In the genomic region with DNA sequence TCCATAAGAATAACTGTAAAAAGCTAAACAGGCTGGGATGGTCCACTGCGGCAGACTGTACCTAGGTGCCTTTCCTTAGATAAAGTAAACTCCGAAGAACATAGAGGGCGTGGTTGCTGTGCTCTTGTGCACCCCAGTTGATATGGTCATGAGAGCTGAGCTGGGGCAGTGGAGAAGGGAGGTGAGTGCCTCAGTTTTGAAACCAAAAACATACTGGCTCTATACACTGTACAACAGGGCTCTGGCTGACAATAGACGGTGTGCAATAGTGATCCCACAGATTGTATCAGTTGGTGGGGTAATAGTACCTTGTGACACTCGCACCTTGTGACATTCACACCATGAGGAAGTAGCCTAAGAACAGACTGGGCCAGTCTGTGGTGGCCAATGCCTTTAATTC, we compare ENCODE assay signal across 12 mouse cellular contexts. TPM values are rescaled to one million over a fixed set of nuclear protein-coding genes. Genes with fewer than 3 reads are reported as not detected.
DNase-seq lines count a peak whose midpoint lies in the region; ATAC-seq and TF ChIP-seq lines count a peak whose summit lies in the region.
"Had no signal": no experiment of that assay in that cellular context is flagged by ENCODE, and none has a peak within 500 bp of the region (broad histone marks: within the 10 kb centered on the region; RNA-seq: fewer than 3 reads in every experiment).

No protein-coding gene starts in this region.

- WGBS in forebrain, embryonic 10.5 days: 92% methylated on average over 5 of the region's 5 CpGs
- 94% methylated on average over 5 of the region's 5 CpGs for WGBS in forebrain, embryonic 16.5 days
- WGBS in liver, embryonic 12.5 days (ENCODE audit: insufficient replicate concordance): 19% methylated on average over 5 of the region's 5 CpGs

- TF ChIP-seq POLR2A in MEL (IDR thresholded peaks at IDR 0.05; ENCODE audit: control insufficient read depth in 1 of 2, insufficient read depth in 1 of 2, low read depth in 1 of 2, low read length in 2 of 2, poor library complexity in 1 of 2): no peak

- DNase-seq in forebrain, embryonic 10.5 days (ENCODE audit: extremely low spot score, low spot score): no peak
- peak; percentile 59 for DNase-seq in MEL (ENCODE audit: low read depth, low spot score)
- no peak for DNase-seq in urinary bladder, postnatal 4 days (ENCODE audit: low spot score in 2 of 2)
- DNase-seq in cerebellum, postnatal 4 days (ENCODE audit: low spot score in 2 of 2): no peak
- no peak for DNase-seq in retina, embryonic 14.5 days (ENCODE audit: low spot score)
- DNase-seq: cerebellum, adult 11 months; heart, adult 2 months; kidney, adult 2 months had no signal

- no peak for TF ChIP-seq EP300 in MEL (IDR thresholded peaks at IDR 0.05; ENCODE audit: low read depth in 1 of 2, low read length in 2 of 2)

- H3K27ac ChIP-seq in forebrain, embryonic 10.5 days: no peak overlapping the region
- H3K27ac ChIP-seq in forebrain, embryonic 16.5 days (ENCODE audit: low read length): no peak overlapping the region
- H3K27ac ChIP-seq in MEL (ENCODE audit: control insufficient read depth, low read depth, low read length): peak overlapping the region; percentile 34; the same call in 1 of the 2 replicates
- peak overlapping the region; percentile 98 for H3K27ac ChIP-seq in liver, embryonic 12.5 days

- TF ChIP-seq CTCF in MEL (IDR thresholded peaks at IDR 0.05 in 2 of 3, conservative IDR thresholded peaks at IDR 0.05 in 1 of 3; ENCODE audit: control insufficient read depth in 1 of 3, insufficient read depth in 1 of 3, low read depth in 2 of 3, low read length in 3 of 3, poor library complexity in 1 of 3, severe bottlenecking in 1 of 3): no peak

- H3K79me2 ChIP-seq in MEL (ENCODE audit: control insufficient read depth, insufficient read depth, low read length, poor library complexity): peaks cover 16% of the 10 kb centered on the region

- no peak for TF ChIP-seq RAD21 in MEL (IDR thresholded peaks at IDR 0.05; ENCODE audit: low read depth, low read length)

- peaks cover 27% of the 10 kb centered on the region for H3K4me1 ChIP-seq in forebrain, embryonic 10.5 days
- peaks cover 21% of the 10 kb centered on the region for H3K4me1 ChIP-seq in forebrain, embryonic 16.5 days (replicated peaks; ENCODE audit: control insufficient read depth, insufficient read depth, low read length)
- H3K4me1 ChIP-seq in MEL (ENCODE audit: control insufficient read depth in 1 of 2, insufficient read depth in 2 of 2, low read length in 2 of 2): peaks cover 0 to 21% of the 10 kb centered on the region in 2 experiments; a peak in 2 of 4 replicates
- H3K4me1 ChIP-seq in liver, embryonic 12.5 days: peaks cover 49% of the 10 kb centered on the region
- peaks cover 38% of the 10 kb centered on the region for H3K4me1 ChIP-seq in megakaryocyte, embryonic 14.5 days

- ATAC-seq in forebrain, embryonic 16.5 days: no peak
- peak; percentile 69 for ATAC-seq in liver, embryonic 12.5 days

- H3K27me3 ChIP-seq in forebrain, embryonic 10.5 days (ENCODE audit: poor library complexity, severe bottlenecking): no peaks in the 10 kb centered on the region
- no peaks in the 10 kb centered on the region for H3K27me3 ChIP-seq in forebrain, embryonic 16.5 days (replicated peaks; ENCODE audit: control insufficient read depth, insufficient read depth, low read length)
- no peaks in the 10 kb centered on the region for H3K27me3 ChIP-seq in MEL (ENCODE audit: control insufficient read depth in 1 of 2, insufficient read depth in 2 of 2, low read length in 2 of 2)
- no peaks in the 10 kb centered on the region for H3K27me3 ChIP-seq in liver, embryonic 12.5 days (replicated peaks)
- H3K27me3 ChIP-seq in megakaryocyte, embryonic 14.5 days (replicated peaks): no peaks in the 10 kb centered on the region
- H3K27me3 ChIP-seq: embryonic facial prominence, embryonic 15.5 days had no signal

- no peaks in the 10 kb centered on the region for H3K9me3 ChIP-seq in forebrain, embryonic 10.5 days
- H3K9me3 ChIP-seq in forebrain, embryonic 16.5 days (ENCODE audit: control insufficient read depth, low read length): no peaks in the 10 kb centered on the region
- no peaks in the 10 kb centered on the region for H3K9me3 ChIP-seq in MEL (replicated peaks; ENCODE audit: insufficient read depth, low read length)
- H3K9me3 ChIP-seq in liver, embryonic 12.5 days (replicated peaks): no peaks in the 10 kb centered on the region
- no peaks in the 10 kb centered on the region for H3K9me3 ChIP-seq in megakaryocyte, embryonic 14.5 days
- H3K9me3 ChIP-seq: embryonic facial prominence, embryonic 15.5 days had no signal

- H3K36me3 ChIP-seq in forebrain, embryonic 10.5 days (replicated peaks): peaks cover 16% of the 10 kb centered on the region
- H3K36me3 ChIP-seq in forebrain, embryonic 16.5 days (ENCODE audit: control insufficient read depth, insufficient read depth): peaks cover 4% of the 10 kb centered on the region
- H3K36me3 ChIP-seq in MEL (ENCODE audit: control insufficient read depth in 1 of 2, insufficient read depth in 2 of 2, low read length in 2 of 2): peaks cover 1 to 22% of the 10 kb centered on the region in 2 experiments; a peak in 3 of 4 replicates
- H3K36me3 ChIP-seq in liver, embryonic 12.5 days: peaks cover 46% of the 10 kb centered on the region
- peaks cover 36% of the 10 kb centered on the region for H3K36me3 ChIP-seq in megakaryocyte, embryonic 14.5 days (replicated peaks; ENCODE audit: low read length)

- H3K9ac ChIP-seq in forebrain, embryonic 16.5 days (replicated peaks; ENCODE audit: low read depth, low read length): no peak overlapping the region
- H3K9ac ChIP-seq in MEL (ENCODE audit: control insufficient read depth, low read depth, low read length, poor library complexity, severe bottlenecking): no peak overlapping the region; the same call in 1 of the 2 replicates
- peak overlapping the region; percentile 89 for H3K9ac ChIP-seq in liver, embryonic 12.5 days
- H3K9ac ChIP-seq: embryonic facial prominence, embryonic 15.5 days had no signal

- H3K4me2 ChIP-seq in forebrain, embryonic 16.5 days (ENCODE audit: low read length): no peak overlapping the region
- H3K4me2 ChIP-seq in liver, embryonic 12.5 days: peak overlapping the region; percentile 94

- H3K4me3 ChIP-seq in forebrain, embryonic 10.5 days: peak overlapping the region; percentile 71; the same call in 1 of the 2 replicates
- no peak overlapping the region for H3K4me3 ChIP-seq in forebrain, embryonic 16.5 days (replicated peaks; ENCODE audit: low read length)
- no peak overlapping the region for H3K4me3 ChIP-seq in MEL (ENCODE audit: control insufficient read depth in 1 of 2, insufficient read depth in 1 of 2, low read depth in 2 of 2, low read length in 2 of 2)
- peak overlapping the region; percentile 89 for H3K4me3 ChIP-seq in liver, embryonic 12.5 days
- H3K4me3 ChIP-seq in megakaryocyte, embryonic 14.5 days (replicated peaks): peak overlapping the region; percentile 97

RNA-seq across cellular contexts. Expression of a gene that starts 1.1 kb away (rescaled TPM):
- polyA plus RNA-seq in forebrain, embryonic 10.5 days (2016; fragmentation: Nextera tagmentation; extraction: Ambion mirVana): 4.5 and 5.3 TPM in 2 replicates
- polyA plus RNA-seq in forebrain, embryonic 16.5 days (2015; fragmentation: Nextera tagmentation; extraction: Ambion mirVana): 4.4 and 4.5 TPM in 2 replicates
- total RNA-seq in MEL (2012; rRNA removed): 7.1 and 8.8 TPM in 2 replicates
- 10 to 100 TPM in 1 of 2 experiments, not detected in 1; 11.3 TPM for polyA plus RNA-seq in MEL (2012; ENCODE audit: insufficient read depth in 1 of 2, insufficient read length in 2 of 2, low read depth in 1 of 2, low replicate concordance in 2 of 2, missing spikeins in 1 of 2)
- 16.5 and 17.0 TPM in 2 replicates for polyA plus RNA-seq in liver, embryonic 12.5 days (2016; fragmentation: Nextera tagmentation; extraction: Ambion mirVana)
- 1.5 and 7.1 TPM in 2 replicates for polyA plus RNA-seq in megakaryocyte, embryonic 14.5 days (2012; ENCODE audit: insufficient read depth, low replicate concordance)

RNA-seq across cellular contexts. Expression of a gene that starts 2.1 kb away (rescaled TPM):
- polyA plus RNA-seq in forebrain, embryonic 10.5 days (2016; fragmentation: Nextera tagmentation; extraction: Ambion mirVana): 121 and 124 TPM in 2 replicates
- polyA plus RNA-seq in forebrain, embryonic 16.5 days (2015; fragmentation: Nextera tagmentation; extraction: Ambion mirVana): 143 and 150 TPM in 2 replicates
- 84.8 and 102 TPM in 2 replicates for total RNA-seq in MEL (2012; rRNA removed)
- polyA plus RNA-seq in MEL (2012; ENCODE audit: insufficient read depth in 1 of 2, insufficient read length in 2 of 2, low read depth in 1 of 2, low replicate concordance in 2 of 2, missing spikeins in 1 of 2): 100 to 1,000 TPM in 1 of 2 experiments, not detected in 1; 103 TPM
- polyA plus RNA-seq in liver, embryonic 12.5 days (2016; fragmentation: Nextera tagmentation; extraction: Ambion mirVana): 109 and 113 TPM in 2 replicates
- 26.6 and 65.1 TPM in 2 replicates for polyA plus RNA-seq in megakaryocyte, embryonic 14.5 days (2012; ENCODE audit: insufficient read depth, low replicate concordance)

RNA-seq across cellular contexts. Expression of a gene that starts 14.8 kb away (rescaled TPM):
- 35.1 and 35.2 TPM in 2 replicates for polyA plus RNA-seq in forebrain, embryonic 10.5 days (2016; fragmentation: Nextera tagmentation; extraction: Ambion mirVana)
- 41.5 and 44.9 TPM in 2 replicates for polyA plus RNA-seq in forebrain, embryonic 16.5 days (2015; fragmentation: Nextera tagmentation; extraction: Ambion mirVana)
- total RNA-seq in MEL (2012; rRNA removed): 16.6 and 17.6 TPM in 2 replicates
- 10 to 100 TPM in 1 of 2 experiments, not detected in 1; 19.7 TPM for polyA plus RNA-seq in MEL (2012; ENCODE audit: insufficient read depth in 1 of 2, insufficient read length in 2 of 2, low read depth in 1 of 2, low replicate concordance in 2 of 2, missing spikeins in 1 of 2)
- polyA plus RNA-seq in liver, embryonic 12.5 days (2016; fragmentation: Nextera tagmentation; extraction: Ambion mirVana): 14.5 and 16.6 TPM in 2 replicates
- 10.2 and 14.3 TPM in 2 replicates for polyA plus RNA-seq in megakaryocyte, embryonic 14.5 days (2012; ENCODE audit: insufficient read depth, low replicate concordance)

RNA-seq across cellular contexts. Expression of a gene that starts 27.4 kb away (rescaled TPM):
- polyA plus RNA-seq in forebrain, embryonic 10.5 days (2016; fragmentation: Nextera tagmentation; extraction: Ambion mirVana): 23.7 and 24.2 TPM in 2 replicates
- polyA plus RNA-seq in forebrain, embryonic 16.5 days (2015; fragmentation: Nextera tagmentation; extraction: Ambion mirVana): 16.7 and 20.8 TPM in 2 replicates
- 73.7 and 83.5 TPM in 2 replicates for total RNA-seq in MEL (2012; rRNA removed)
- polyA plus RNA-seq in MEL (2012; ENCODE audit: insufficient read depth in 1 of 2, insufficient read length in 2 of 2, low read depth in 1 of 2, low replicate concordance in 2 of 2, missing spikeins in 1 of 2): 100 to 1,000 TPM in 1 of 2 experiments, not detected in 1; 114 TPM
- polyA plus RNA-seq in liver, embryonic 12.5 days (2016; fragmentation: Nextera tagmentation; extraction: Ambion mirVana): 19.8 and 24.0 TPM in 2 replicates
- polyA plus RNA-seq in megakaryocyte, embryonic 14.5 days (2012; ENCODE audit: insufficient read depth, low replicate concordance): 2.9 and 5.7 TPM in 2 replicates

RNA-seq across cellular contexts. Expression of a gene that starts 41.9 kb away (rescaled TPM):
- polyA plus RNA-seq in forebrain, embryonic 10.5 days (2016; fragmentation: Nextera tagmentation; extraction: Ambion mirVana): 17.8 and 19.1 TPM in 2 replicates
- polyA plus RNA-seq in forebrain, embryonic 16.5 days (2015; fragmentation: Nextera tagmentation; extraction: Ambion mirVana): 31.7 and 40.9 TPM in 2 replicates
- 19.0 and 20.2 TPM in 2 replicates for total RNA-seq in MEL (2012; rRNA removed)
- polyA plus RNA-seq in MEL (2012; ENCODE audit: insufficient read depth in 1 of 2, insufficient read length in 2 of 2, low read depth in 1 of 2, low replicate concordance in 2 of 2, missing spikeins in 1 of 2): 10 to 100 TPM in 1 of 2 experiments, not detected in 1; 49.0 TPM
- polyA plus RNA-seq in liver, embryonic 12.5 days (2016; fragmentation: Nextera tagmentation; extraction: Ambion mirVana): 20.2 and 21.8 TPM in 2 replicates
- polyA plus RNA-seq in megakaryocyte, embryonic 14.5 days (2012; ENCODE audit: insufficient read depth, low replicate concordance): 61.7 and 82.8 TPM in 2 replicates

Comparison
In these comparisons a context has a peak if more than half of its experiments do, and no peak if none do; other contexts are left out.
1. H3K4me3 ChIP-seq: peak in forebrain, embryonic 10.5 days (single experiment), liver, embryonic 12.5 days (single experiment) and megakaryocyte, embryonic 14.5 days (single experiment); none in forebrain, embryonic 16.5 days (single experiment) and MEL (0 of 2).
2. H3K27ac ChIP-seq: peak in MEL (single experiment) and liver, embryonic 12.5 days (single experiment); none in forebrain, embryonic 10.5 days (single experiment) and forebrain, embryonic 16.5 days (single experiment).